Mouse (Mus musculus) lung, postnatal 36 days (tissue): ENCODE measurements around the gene Plekhg5.
A peak's percentile ranks its signal among the peaks of the same experiment; 100 is the strongest.
"Not testable (repeated sequence)": the region's sequence is repeated elsewhere in the genome, so short reads cannot be mapped to it uniquely, and the experiment has no call there.

ENCODE experiments used
- DNase-seq: peaks from one replicate; pipeline ENCODE4 v3.0.0; 2022; ENCODE audit warnings: mixed read lengths

The Plekhg5 gene

GRCm38 (mm10) chr4:152072121-152072601, at the start of gene Plekhg5:
TSS of gene Plekhg5 (plus strand) at chr4:152072498.
- DNase-seq = peak; percentile 80

DNA sequence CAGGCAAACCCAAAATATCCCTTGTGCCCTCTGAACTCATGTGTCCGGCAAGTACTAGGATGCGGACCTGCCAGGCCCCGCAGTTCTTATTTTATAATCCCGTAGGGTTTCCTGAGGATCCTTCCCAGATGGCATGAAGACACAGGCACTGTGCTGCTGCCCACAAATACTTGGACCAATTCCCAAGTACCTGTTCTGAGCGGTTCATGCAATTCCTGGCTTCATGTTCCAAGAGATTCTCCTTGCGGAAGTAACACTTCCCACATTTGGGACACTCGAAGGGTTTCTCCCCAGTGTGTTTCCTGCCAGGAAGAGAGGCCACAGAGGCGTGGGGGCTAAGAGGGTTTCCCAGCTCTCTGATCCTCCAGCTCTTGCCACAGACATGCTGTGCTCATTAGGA, 49.8 kb upstream of the Plekhg5 start:
- no peak for DNase-seq

DNA sequence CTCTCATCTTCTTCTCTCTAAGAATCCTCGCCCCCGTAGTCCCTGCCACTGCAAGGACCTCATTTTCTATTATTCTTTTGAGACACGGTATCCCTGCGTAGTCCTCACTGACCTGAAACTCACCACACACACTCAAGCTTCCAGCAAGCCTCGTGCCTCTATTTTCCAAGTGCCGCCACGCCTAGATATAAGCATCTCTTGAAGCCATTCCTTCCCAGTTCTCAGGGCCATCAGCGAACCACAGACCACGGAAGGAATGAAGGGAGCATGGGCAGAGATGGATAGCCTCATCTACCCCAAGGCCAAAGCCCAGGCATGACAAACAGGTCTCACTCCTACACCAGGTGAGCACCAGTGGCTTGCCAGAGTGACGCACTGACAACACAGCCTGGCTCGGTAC, 47.8 kb upstream of the Plekhg5 start:
- peak; percentile 40 for DNase-seq

DNA sequence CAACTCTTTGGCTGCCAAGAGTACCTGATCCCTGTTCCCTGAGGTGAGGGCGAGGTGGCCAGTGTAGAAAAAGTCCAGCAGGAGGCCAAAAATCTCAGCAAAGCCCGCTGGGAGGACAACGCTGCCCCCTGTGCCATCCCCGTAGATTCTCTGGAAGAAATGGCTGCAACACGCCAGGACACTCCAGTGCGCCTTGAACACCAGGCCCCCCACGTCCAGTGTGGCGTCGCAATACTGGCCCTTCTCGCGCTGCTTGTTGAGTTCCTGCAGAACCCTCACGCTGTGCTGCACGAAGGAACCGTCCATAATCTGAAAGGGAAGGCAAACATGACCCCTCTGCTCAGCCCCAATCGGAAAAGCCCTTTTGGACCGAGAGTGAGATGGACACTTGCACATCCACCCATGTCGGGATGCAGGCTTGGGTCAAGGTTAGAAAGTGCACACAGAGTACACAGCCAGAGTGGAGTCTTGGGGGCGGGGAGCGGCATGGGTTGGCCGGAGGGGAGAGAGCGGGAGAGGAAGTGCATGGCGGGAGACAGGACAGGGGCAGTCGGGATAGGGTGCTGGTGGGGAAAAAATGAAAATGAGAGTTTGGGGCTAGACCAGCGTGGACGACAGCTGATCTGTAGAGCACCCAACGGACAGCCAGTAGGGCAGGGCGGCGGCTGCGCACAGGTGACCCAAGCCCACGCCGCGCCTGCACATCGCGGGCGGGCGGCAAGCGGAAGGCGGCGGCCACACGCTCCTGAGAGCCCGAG, 45.4 kb upstream of the Plekhg5 start:
- DNase-seq = peak; percentile 25

DNA sequence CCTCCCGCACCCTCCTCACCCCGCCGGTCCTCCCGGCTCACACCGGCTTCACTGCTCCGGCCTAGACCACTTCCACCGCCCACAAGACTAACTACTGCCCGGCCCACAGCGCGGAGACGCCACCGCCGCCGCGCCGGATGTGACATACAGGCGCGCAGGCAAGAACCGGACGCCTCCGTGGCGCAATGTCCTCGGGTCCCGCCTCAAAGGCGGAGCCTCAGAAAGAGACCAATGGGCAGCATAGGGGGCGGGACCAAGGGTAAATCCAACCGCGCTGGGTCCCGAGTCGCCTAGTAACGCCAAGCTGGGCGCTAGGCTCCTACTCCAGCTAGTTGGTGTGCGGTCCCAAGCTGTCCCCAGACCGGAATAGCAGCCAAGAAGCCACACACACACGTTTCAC, 44.8 kb upstream of the Plekhg5 start, which contains the start of gene Zbtb48:
Zbtb48 (minus strand) TSS at position 148 of the 400 bp plus-strand sequence.
- peak; percentile 99 for DNase-seq

GRCm38 (mm10) chr4:152028456-152028855, 43.8 kb upstream of the Plekhg5 start:
- no peak for DNase-seq

GRCm38 (mm10) chr4:152029087-152029486, 43.2 kb upstream of the Plekhg5 start:
- DNase-seq = peak; percentile 35

DNA sequence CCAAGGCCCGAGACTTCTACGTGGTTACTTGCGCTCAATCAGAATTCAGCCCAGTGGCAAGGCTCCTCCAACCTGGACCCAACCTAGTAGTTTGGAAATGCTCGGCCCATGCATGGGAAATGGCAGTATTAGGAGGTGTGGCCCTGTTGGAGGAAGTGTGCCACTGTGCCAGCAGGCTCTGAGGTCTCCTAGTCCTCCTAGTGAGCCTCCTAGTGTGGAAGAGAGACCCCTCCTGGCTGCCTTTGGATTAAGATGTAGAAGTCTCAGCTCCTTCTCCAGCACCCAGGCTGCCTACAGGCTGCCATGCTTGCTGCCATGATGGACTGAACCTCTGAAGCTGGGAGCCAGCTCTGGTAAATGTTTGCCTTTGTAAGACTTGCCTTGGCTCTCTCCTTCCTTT, 42.3 kb upstream of the Plekhg5 start:
- DNase-seq = peak; percentile 57

DNA sequence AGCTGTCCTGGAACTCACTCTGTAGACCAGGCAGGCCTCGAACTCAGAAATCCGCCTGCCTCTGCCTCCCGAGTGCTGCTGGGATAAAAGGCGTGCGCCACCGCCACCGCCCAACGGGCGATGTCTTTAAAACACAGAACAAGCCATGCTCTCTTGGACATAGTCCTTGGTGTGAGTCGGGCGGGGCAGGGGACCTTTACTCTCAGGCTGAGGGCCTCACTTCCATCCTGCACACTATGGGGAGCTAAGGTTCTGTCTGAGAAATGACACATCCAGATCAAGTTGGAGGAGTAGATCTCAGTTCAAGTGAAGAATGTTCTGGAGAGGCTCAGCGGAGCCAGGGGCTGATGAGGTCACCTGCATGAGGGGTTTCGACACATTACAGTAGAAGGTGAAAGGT, 39.4 kb upstream of the Plekhg5 start:
- no peak for DNase-seq

DNA sequence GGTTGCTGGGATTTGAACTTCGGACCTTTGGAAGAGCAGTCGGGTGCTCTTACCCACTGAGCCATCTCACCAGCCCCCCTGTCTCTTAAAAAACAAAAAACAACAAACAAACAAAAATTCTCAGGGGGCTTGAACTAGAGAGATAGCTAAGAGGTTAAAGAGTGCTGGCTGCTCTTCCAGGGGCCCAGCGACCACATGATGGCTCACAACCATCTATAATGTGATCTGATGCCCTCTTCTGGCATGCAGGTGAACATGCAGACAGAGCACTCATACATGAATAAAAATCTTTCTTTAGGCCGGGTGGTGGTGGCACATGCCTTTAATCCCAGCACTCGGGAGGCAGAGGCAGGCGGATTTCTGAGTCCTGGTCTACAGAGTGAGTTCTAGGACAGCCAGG, 35.8 kb upstream of the Plekhg5 start:
- DNase-seq = not testable (repeated sequence)

DNA sequence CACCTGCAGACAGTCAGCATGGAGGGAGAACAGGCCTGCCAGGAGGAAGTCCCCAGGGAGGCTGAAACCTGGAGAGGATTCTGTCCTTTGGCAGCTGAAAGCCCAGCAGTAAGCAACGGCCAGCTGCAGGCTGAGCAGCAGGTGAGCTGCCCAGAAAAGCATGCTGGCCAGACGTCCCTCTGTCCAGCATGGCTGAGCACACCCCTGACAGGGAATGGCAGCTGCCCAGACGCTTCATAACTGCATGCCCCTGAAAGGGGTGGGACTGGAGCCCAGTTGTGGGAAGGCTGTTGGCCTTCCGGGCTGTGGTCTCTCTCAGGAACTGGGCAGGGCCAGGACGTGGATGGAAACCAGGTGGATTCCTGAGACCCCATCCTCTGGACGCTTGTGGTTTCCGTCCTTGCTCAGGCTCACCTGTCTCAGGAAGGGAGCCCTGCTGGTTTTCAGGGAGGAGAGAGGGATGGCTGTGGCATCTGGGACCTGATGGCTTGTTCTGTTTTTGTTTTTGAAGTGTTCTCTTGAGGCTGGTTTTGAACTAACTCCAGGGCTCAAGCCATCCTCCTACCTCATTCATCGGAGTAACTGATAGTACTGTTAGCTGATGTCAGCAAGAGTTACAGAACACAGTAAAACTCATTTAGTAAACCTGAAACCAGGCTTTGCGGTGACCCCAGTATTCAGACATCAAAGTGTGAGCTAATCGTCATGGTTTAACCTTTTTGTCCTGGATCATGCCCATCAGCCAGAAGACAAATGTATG, 33.9 kb upstream of the Plekhg5 start, which contains the start of gene Tas1r1:
Tas1r1 (minus strand) TSS at position 344 of the 760 bp plus-strand sequence.
- DNase-seq = no peak

- DNase-seq = peak; percentile 94
These were observed 33.1 kb upstream of the Plekhg5 start, which contains the start of gene Nol9 for GRCm38 (mm10) chr4:152038985-152039830. TSS of gene Nol9 (plus strand) at chr4:152039321.

DNA sequence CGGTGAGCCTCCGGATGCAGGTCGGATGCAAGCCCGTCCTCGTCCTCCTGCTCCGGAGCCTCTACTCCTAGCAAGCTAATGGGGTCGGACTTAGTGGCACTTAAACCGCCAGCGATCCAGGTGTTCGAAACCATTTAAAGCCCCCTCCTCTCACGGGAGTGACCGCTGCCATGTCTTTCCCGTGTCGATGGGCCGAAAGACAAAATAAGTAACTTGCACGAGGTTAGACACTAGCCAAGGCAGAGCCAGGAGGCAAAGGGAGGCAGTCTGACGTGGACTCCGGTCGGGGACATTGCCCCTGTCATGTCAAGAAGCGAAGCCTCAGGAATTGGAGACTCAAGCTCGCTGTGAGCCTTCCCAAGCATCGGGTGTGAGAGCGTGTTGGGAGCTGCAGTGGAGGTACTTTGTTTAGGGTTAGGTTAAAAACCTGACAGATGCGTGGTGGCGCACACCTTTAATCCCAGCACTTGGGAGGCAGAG, 32.4 kb upstream of the Plekhg5 start:
- no peak for DNase-seq

GRCm38 (mm10) chr4:152041924-152042641, 30.2 kb upstream of the Plekhg5 start:
- DNase-seq = no peak

GRCm38 (mm10) chr4:152043171-152043570, 29.1 kb upstream of the Plekhg5 start:
- no peak for DNase-seq

DNA sequence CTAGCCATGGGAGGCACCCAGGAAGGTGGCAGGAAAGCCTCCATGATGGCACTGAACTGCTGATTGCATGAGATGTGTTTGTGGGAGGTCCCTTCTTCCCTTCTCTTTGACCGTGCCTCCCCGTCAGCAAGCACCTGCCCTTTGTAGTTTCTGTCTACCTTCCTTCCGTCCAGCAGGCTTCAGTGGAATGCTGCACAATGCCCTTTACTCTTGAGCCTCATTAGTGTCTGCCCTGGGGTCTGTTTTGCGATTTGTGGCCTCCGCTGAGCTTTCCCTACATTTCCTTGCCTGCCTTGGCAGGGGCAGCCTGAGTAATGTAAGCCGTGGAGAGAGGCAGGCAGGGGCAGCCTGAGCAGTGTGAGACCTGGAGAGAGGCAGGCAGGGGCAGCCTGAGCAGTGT, 27.7 kb upstream of the Plekhg5 start:
- no peak for DNase-seq

GRCm38 (mm10) chr4:152062390-152063110, 9.7 kb upstream of the Plekhg5 start:
- no peak for DNase-seq

GRCm38 (mm10) chr4:152067280-152067679, 5.0 kb upstream of the Plekhg5 start:
- DNase-seq = no peak

- DNase-seq = no peak
These were observed 4.1 kb upstream of the Plekhg5 start for GRCm38 (mm10) chr4:152068166-152068724.

GRCm38 (mm10) chr4:152069245-152069644, 3.1 kb upstream of the Plekhg5 start:
- no peak for DNase-seq
